Mouse (Mus musculus): ENCODE results near the gene Grik4. TPM values are rescaled to one million over a fixed set of nuclear protein-coding genes. Genes with fewer than 3 reads are reported as not detected.

The Grik4 gene
- polyA plus RNA-seq, 1 experiment, result 2.8 TPM

DNA sequence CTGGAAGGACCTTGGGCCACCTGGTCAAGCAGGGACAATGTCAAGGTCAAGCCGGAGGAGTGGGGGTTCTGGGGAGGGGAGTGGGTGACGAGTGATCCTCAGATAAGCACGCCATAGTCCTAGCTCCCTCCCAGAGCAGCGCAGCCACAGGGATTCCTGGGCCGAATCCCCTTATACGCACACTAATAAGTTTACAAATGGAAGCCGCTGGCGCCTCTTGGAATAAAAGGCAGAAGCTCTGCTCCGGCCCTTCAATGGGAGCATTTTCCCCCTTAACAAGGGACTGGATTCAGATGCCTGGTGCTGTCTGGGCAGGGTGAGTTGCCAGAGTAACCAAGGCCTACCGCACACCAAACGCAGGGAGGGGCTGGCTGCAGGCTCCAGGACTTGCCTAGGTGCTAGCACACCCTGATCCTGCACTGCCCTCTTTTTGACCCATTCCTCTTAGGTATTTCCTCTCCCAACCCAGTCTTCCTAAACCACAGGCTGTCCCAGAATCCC, 46.2 kb downstream of the Grik4 start:
- TF ChIP-seq POLR2A (IDR thresholded peaks at IDR 0.05; ENCODE audit: control insufficient read depth, low read depth, low read length), result no peak
- TF ChIP-seq CTCF (IDR thresholded peaks at IDR 0.05; ENCODE audit: control insufficient read depth, insufficient read depth, insufficient replicate concordance, low read depth, low read length), result no peak
- Histone ChIP-seq H3K4me3 (ENCODE audit: control insufficient read depth, low read depth, low read length) (peak overlapping the region; percentile 77; the same call in 1 of the 2 replicates), H3K36me3 (ENCODE audit: control insufficient read depth, insufficient read depth, low read length) (no peaks in the 10 kb centered on the region), H3K27me3 (ENCODE audit: control insufficient read depth, insufficient read depth, low read length) (peaks cover 5% of the 10 kb centered on the region), H3K27ac (ENCODE audit: control insufficient read depth, insufficient read depth, low read depth, low read length) (no peak overlapping the region), H3K4me1 (ENCODE audit: control insufficient read depth, insufficient read depth, low read length) (peaks cover 11% of the 10 kb centered on the region)

DNA sequence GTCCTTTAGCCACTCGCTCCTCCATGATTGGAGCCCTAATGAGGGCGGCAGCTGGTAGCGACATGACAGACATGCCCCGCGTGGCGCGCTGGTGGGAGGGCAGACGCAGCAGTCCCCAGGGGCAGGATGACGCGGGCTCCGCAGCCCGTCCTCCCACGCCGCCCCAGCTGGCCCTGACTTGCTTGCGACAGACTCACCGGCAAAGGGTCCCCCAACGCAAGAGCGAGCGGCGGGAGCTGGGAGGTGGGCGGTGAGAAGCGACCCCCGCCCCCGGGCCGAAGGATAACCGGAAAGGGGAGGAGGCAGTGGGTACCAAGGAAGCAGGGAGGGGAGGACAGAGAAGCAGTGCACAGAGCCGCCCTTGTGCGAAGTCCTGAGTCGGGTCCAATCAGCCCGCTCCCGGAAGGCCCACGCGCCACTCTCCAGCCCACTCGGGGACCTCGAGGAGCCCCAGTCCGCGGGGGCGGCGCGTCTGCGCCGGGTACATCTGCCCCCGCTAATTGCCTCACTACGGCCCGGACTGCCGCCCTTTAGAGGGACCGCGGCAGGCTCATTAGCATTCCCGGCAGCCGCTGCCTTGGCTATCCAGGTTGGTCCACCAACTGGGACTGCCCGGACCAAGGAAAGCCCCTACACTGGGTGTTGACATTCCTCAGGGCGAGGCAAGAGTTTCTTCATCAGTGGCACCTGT, 46.8 kb downstream of the Grik4 start:
- Histone ChIP-seq H3K4me1 (ENCODE audit: control insufficient read depth, insufficient read depth, low read length) (peaks cover 14% of the 10 kb centered on the region), H3K4me3 (ENCODE audit: control insufficient read depth, low read depth, low read length) (peak overlapping the region; percentile 77), H3K27me3 (ENCODE audit: control insufficient read depth, insufficient read depth, low read length) (peaks cover 5% of the 10 kb centered on the region), H3K36me3 (ENCODE audit: control insufficient read depth, insufficient read depth, low read length) (no peaks in the 10 kb centered on the region), H3K27ac (ENCODE audit: control insufficient read depth, insufficient read depth, low read depth, low read length) (no peak overlapping the region)
- TF ChIP-seq POLR2A (IDR thresholded peaks at IDR 0.05; ENCODE audit: control insufficient read depth, low read depth, low read length) (no peak), CTCF (IDR thresholded peaks at IDR 0.05; ENCODE audit: control insufficient read depth, insufficient read depth, insufficient replicate concordance, low read depth, low read length) (no peak)

DNA sequence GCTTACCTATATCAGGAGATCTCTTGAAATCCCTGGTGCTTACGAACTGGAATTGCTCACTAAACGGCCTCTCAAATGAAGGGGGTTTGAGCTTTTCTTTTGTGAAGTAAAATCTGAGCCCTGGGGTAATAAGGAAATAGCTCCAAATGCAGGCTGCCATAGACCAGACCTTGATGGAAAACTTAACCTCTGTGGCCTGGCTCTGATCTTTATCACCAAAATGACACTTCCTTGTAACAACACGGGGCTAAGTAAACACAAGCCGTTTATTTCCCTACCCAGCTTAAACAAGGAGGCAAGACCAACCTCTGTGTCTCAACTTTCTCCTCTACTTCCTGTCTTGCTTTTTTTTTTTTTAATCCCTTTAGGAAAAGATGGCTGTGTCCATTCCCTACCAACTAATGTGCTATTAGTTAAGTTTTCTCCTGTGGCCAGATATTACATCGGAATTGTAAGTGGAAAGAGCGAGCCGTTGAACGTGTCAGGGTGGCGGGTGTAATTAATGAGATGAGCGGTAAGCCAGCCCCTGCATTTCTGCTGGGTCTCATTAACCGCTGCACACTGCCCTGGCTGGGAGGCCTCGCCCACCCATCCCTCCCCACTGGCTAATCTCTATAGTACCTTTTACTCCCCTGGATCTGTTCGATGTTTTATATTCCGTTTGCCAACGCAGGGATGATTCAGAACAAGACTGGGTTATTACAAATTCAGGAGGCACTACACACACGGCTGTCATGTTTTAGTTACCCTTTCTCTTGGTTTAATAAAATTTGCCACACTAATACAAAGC, 47.7 kb downstream of the Grik4 start:
- H3K27ac ChIP-seq (ENCODE audit: control insufficient read depth, insufficient read depth, low read depth, low read length), result no peak overlapping the region
- no peak for TF ChIP-seq POLR2A (IDR thresholded peaks at IDR 0.05; ENCODE audit: control insufficient read depth, low read depth, low read length)
- no peak overlapping the region for H3K4me3 ChIP-seq (ENCODE audit: control insufficient read depth, low read depth, low read length)
- H3K4me1 ChIP-seq (ENCODE audit: control insufficient read depth, insufficient read depth, low read length), result peaks cover 14% of the 10 kb centered on the region
- peaks cover 5% of the 10 kb centered on the region for H3K27me3 ChIP-seq (ENCODE audit: control insufficient read depth, insufficient read depth, low read length)
- no peaks in the 10 kb centered on the region for H3K36me3 ChIP-seq (ENCODE audit: control insufficient read depth, insufficient read depth, low read length)

DNA sequence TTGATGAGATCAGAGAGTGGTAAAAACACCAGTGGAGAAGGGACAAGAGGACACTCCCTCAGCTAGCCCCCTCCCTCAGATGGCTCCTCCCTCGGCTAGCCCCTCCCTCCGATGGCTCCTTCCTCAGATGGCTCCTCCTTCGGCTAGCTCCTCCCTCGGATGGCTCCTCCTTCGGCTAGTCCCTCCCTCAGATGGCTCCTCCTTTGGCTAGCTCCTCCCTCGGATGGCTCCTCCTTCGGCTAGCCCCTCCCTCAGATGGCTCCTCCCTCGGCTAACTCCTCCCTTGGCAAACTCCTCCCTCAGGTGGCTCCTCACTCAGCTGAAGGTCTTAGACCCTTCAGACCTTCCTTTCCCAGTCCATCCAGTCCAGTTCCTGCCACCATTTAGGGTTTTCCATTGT, 51.5 kb downstream of the Grik4 start:
- H3K27ac ChIP-seq (ENCODE audit: control insufficient read depth, insufficient read depth, low read depth, low read length), result no peak overlapping the region
- no peak overlapping the region for H3K4me3 ChIP-seq (ENCODE audit: control insufficient read depth, low read depth, low read length)
- TF ChIP-seq POLR2A (IDR thresholded peaks at IDR 0.05; ENCODE audit: control insufficient read depth, low read depth, low read length), result no peak
- TF ChIP-seq CTCF (IDR thresholded peaks at IDR 0.05; ENCODE audit: control insufficient read depth, insufficient read depth, insufficient replicate concordance, low read depth, low read length), result no peak
- no peaks in the 10 kb centered on the region for H3K36me3 ChIP-seq (ENCODE audit: control insufficient read depth, insufficient read depth, low read length)
- H3K4me1 ChIP-seq (ENCODE audit: control insufficient read depth, insufficient read depth, low read length), result peaks cover 9% of the 10 kb centered on the region
- H3K27me3 ChIP-seq (ENCODE audit: control insufficient read depth, insufficient read depth, low read length), result peaks cover 4% of the 10 kb centered on the region

DNA sequence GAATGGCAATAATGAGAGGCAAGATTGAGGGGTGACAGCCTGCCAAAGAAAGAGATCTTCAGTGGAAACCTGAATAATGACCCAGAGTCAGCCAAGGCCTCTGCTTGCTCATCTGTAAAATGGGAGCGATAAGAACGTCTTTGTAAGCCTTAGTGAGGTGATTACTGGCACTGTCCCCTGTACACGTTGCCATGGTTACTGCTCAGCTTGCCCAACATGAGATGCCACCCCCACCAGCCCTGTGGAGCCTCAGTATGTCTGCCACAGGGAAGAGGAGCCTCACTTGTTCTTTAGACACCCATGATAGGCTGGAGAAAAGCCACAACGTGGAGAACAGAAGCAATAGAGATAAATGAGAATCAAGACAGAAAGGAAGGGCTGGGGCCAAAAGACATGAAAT, 56.4 kb downstream of the Grik4 start:
- H3K4me1 ChIP-seq (ENCODE audit: control insufficient read depth, insufficient read depth, low read length), result peaks cover 2% of the 10 kb centered on the region; the same call in 1 of the 2 replicates
- TF ChIP-seq CTCF (IDR thresholded peaks at IDR 0.05; ENCODE audit: control insufficient read depth, insufficient read depth, insufficient replicate concordance, low read depth, low read length) (no peak), POLR2A (IDR thresholded peaks at IDR 0.05; ENCODE audit: control insufficient read depth, low read depth, low read length) (no peak)

DNA sequence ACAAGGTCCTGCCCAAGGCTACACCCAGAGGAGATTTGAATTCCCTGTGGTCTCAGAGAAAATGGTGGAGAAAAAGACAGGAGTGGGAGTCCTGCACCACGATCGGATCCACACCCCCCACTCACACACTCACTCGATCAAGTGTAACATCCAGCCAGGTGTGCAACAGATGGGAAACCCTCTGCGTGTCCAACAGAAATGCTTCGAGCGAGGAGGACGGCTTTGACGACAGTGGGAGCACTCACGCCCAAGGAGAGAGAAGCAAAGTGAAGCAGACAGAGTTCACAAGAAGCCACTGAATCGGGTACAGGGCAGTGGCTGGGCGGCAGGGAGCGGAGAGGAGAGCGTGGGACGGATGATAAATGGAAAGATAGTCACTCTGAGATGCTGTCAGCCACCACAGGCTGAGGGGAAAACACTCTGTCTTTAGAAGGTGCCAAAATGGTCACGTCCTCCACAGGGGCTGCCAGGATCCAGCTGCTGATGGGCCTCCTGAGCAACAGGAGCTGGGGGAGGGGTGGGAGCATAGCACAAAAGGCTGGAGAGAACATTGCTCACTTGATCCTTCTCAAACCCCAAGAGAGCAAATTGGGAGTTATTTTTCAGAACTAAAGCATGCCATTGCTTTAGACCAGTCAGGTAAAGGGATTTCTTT, 58.1 kb downstream of the Grik4 start:
- no peak overlapping the region for H3K4me3 ChIP-seq (ENCODE audit: control insufficient read depth, low read depth, low read length)
- H3K36me3 ChIP-seq (ENCODE audit: control insufficient read depth, insufficient read depth, low read length), result no peaks in the 10 kb centered on the region
- TF ChIP-seq CTCF (IDR thresholded peaks at IDR 0.05; ENCODE audit: control insufficient read depth, insufficient read depth, insufficient replicate concordance, low read depth, low read length) (no peak), POLR2A (IDR thresholded peaks at IDR 0.05; ENCODE audit: control insufficient read depth, low read depth, low read length) (no peak)
- H3K27me3 ChIP-seq (ENCODE audit: control insufficient read depth, insufficient read depth, low read length), result no peaks in the 10 kb centered on the region
- no peaks in the 10 kb centered on the region for H3K4me1 ChIP-seq (ENCODE audit: control insufficient read depth, insufficient read depth, low read length)
- no peak overlapping the region for H3K27ac ChIP-seq (ENCODE audit: control insufficient read depth, insufficient read depth, low read depth, low read length)

More for the DNA sequence above, 56.4 kb downstream of the Grik4 start:
- no peak overlapping the region for H3K27ac ChIP-seq (ENCODE audit: control insufficient read depth, insufficient read depth, low read depth, low read length)
- H3K4me3 ChIP-seq (ENCODE audit: control insufficient read depth, low read depth, low read length), result no peak overlapping the region
- no peaks in the 10 kb centered on the region for H3K36me3 ChIP-seq (ENCODE audit: control insufficient read depth, insufficient read depth, low read length)
- no peaks in the 10 kb centered on the region for H3K27me3 ChIP-seq (ENCODE audit: control insufficient read depth, insufficient read depth, low read length)

DNA sequence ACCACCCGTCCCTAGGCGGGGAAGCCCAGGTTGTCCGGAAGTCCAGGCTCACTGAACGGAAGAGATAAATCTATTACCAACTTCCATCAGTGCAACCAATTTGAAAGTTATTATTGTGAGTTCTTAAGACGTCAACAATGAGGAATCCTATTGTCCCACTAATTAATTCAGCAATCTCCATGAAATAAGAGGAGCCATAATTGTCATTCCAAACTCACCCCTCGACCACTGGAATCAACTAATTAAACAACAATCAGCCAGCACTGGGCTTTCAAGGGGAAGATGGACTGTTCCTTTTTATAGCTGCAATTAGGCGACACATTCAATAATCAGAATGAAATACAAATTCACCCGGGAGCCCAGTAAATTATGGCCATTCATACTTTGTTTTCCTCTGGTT, 58.7 kb downstream of the Grik4 start:
- H3K4me1 ChIP-seq (ENCODE audit: control insufficient read depth, insufficient read depth, low read length), result no peaks in the 10 kb centered on the region
- H3K27me3 ChIP-seq (ENCODE audit: control insufficient read depth, insufficient read depth, low read length), result no peaks in the 10 kb centered on the region
- no peak overlapping the region for H3K4me3 ChIP-seq (ENCODE audit: control insufficient read depth, low read depth, low read length)
- H3K36me3 ChIP-seq (ENCODE audit: control insufficient read depth, insufficient read depth, low read length), result no peaks in the 10 kb centered on the region
- no peak for TF ChIP-seq POLR2A (IDR thresholded peaks at IDR 0.05; ENCODE audit: control insufficient read depth, low read depth, low read length)
- TF ChIP-seq CTCF (IDR thresholded peaks at IDR 0.05; ENCODE audit: control insufficient read depth, insufficient read depth, insufficient replicate concordance, low read depth, low read length), result no peak
- no peak overlapping the region for H3K27ac ChIP-seq (ENCODE audit: control insufficient read depth, insufficient read depth, low read depth, low read length)
